Mouse (Mus musculus) adrenal gland, postnatal 36 days (tissue): ENCODE results near the gene Zbtb1. TPM values are rescaled to one million over a fixed set of nuclear protein-coding genes. Genes with fewer than 3 reads are reported as not detected.

Experiments used
- DNase-seq, 2 experiments: peaks; one replicate each; pipeline ENCODE4 v3.0.0; 2021; ENCODE audit warnings: mixed read lengths in 1 of 2
- total RNA-seq, 2 experiments: library from RNA; stranded (reverse); gene quantifications; 2 replicates each; pipeline ENCODE4 v1.2.3; 2021

The Zbtb1 gene
- total RNA-seq, 2 experiments from 2014 or later = 5.2 to 5.8 TPM

- peak; percentile 57 to 73 for DNase-seq
These were observed 1.3 kb upstream of the Zbtb1 start for GRCm38 (mm10) chr12:76368790-76369205.

- DNase-seq = peak; percentile 85 to 93
These were observed 674 bp upstream of the Zbtb1 start, which contains the start of gene Zbtb25 for GRCm38 (mm10) chr12:76369206-76369977. Zbtb25 (minus strand) TSS chr12:76369602.

GRCm38 (mm10) chr12:76370831-76371571 lies 935 bp downstream of the Zbtb1 start:
- peak; percentile 88 to 90 for DNase-seq

- no peak for DNase-seq
These were observed 2.0 kb downstream of the Zbtb1 start for GRCm38 (mm10) chr12:76372046-76372445.

GRCm38 (mm10) chr12:76372881-76373818 lies 3.1 kb downstream of the Zbtb1 start:
- no peak for DNase-seq

- DNase-seq = no peak
These were observed 3.9 kb downstream of the Zbtb1 start for GRCm38 (mm10) chr12:76373991-76374390.

GRCm38 (mm10) chr12:76374911-76375310 lies 4.8 kb downstream of the Zbtb1 start:
- DNase-seq = no peak

GRCm38 (mm10) chr12:76375506-76375905 lies 5.4 kb downstream of the Zbtb1 start:
- no peak for DNase-seq

GRCm38 (mm10) chr12:76376649-76377048 lies 6.6 kb downstream of the Zbtb1 start:
- peak in 1 of 2 experiments; percentile 35 for DNase-seq

- no peak for DNase-seq
These were observed 7.0 kb downstream of the Zbtb1 start for GRCm38 (mm10) chr12:76377059-76377458.

- peak; percentile 57 to 72 for DNase-seq
These were observed 7.7 kb downstream of the Zbtb1 start for GRCm38 (mm10) chr12:76377726-76378125.

GRCm38 (mm10) chr12:76378556-76378955 lies 8.5 kb downstream of the Zbtb1 start:
- DNase-seq = peak in 1 of 2 experiments; percentile 41

GRCm38 (mm10) chr12:76380151-76380550 lies 10.1 kb downstream of the Zbtb1 start:
- DNase-seq = no peak

- DNase-seq = no peak
These were observed 15.3 kb downstream of the Zbtb1 start for GRCm38 (mm10) chr12:76385342-76385741.

GRCm38 (mm10) chr12:76388794-76389193 lies 18.7 kb downstream of the Zbtb1 start:
- DNase-seq = no peak

GRCm38 (mm10) chr12:76391595-76392271 lies 21.7 kb downstream of the Zbtb1 start:
- no peak for DNase-seq

GRCm38 (mm10) chr12:76392979-76393378 lies 22.9 kb downstream of the Zbtb1 start:
- no peak for DNase-seq

GRCm38 (mm10) chr12:76397281-76397680 lies 27.2 kb downstream of the Zbtb1 start:
- peak; percentile 21 to 33 for DNase-seq

GRCm38 (mm10) chr12:76401674-76402073 lies 31.6 kb downstream of the Zbtb1 start:
- no peak for DNase-seq

GRCm38 (mm10) chr12:76402991-76403885 lies 33.2 kb downstream of the Zbtb1 start:
- peak; percentile 90 to 95 for DNase-seq
